Mouse (Mus musculus) intestine, embryonic 15.5 days (tissue): ENCODE data around the gene Vmn1r21. TPM values are rescaled to one million over a fixed set of nuclear protein-coding genes. Genes with fewer than 3 reads are reported as not detected.

Source experiments
- ATAC-seq: fragments of 200-750 bp; cut with Nextera tagmentation; 2 replicates; pipeline ENCODE4 v1.8.0; 2017; ENCODE audit warnings: moderate TSS enrichment, moderate library complexity
- H3K27ac ChIP-seq: fragments of 300-500 bp; sonication (generic); 2 replicates; pipeline ENCODE4 v1.5.1; 2015; ENCODE audit warnings: mild to moderate bottlenecking, inconsistent platforms
- H3K27me3 ChIP-seq: fragments of 300-500 bp; sonication (generic); replicated peaks from 2 replicates; pipeline ENCODE4 v1.6.1; 2015; ENCODE audit warnings: inconsistent platforms
- H3K36me3 ChIP-seq: fragments of 300-500 bp; sonication (generic); 2 replicates; pipeline ENCODE4 v1.6.1; 2015; ENCODE audit warnings: inconsistent platforms
- H3K4me1 ChIP-seq: fragments of 300-500 bp; sonication (generic); replicated peaks from 2 replicates; pipeline ENCODE4 v1.6.1; 2015; ENCODE audit warnings: inconsistent platforms
- H3K4me2 ChIP-seq: fragments of 300-500 bp; sonication (generic); replicated peaks from 2 replicates; pipeline ENCODE4 v1.6.1; 2015; ENCODE audit warnings: mild to moderate bottlenecking, inconsistent platforms
- H3K4me3 ChIP-seq: fragments of 300-500 bp; sonication (generic); replicated peaks from 2 replicates; pipeline ENCODE4 v1.5.1; 2015; ENCODE audit warnings: inconsistent platforms
- H3K9ac ChIP-seq: fragments of 300-500 bp; sonication (generic); 2 replicates; pipeline ENCODE4 v1.6.1; 2015; ENCODE audit warnings: inconsistent platforms
- H3K9me3 ChIP-seq: fragments of 300-500 bp; sonication (generic); 2 replicates; pipeline ENCODE4 v1.6.1; 2016; ENCODE audit warnings: inconsistent platforms
- WGBS: fragments of 180-500 bp; shearing (Covaris S2); methylation state at CpG from one replicate; pipeline ENCODE4 v1.1.7; 2015; 5-methylcytosine and 5-hydroxymethylcytosine counted together
- polyA plus RNA-seq: library from polyadenylated mRNA; unstranded; fragments of >200 nt; fragmentation: Nextera tagmentation; extraction: Ambion mirVana; gene quantifications from 2 replicates; pipeline ENCODE4 v1.2.1, GENCODE M21; 2015

Gene Vmn1r21
- polyA plus RNA-seq, 1 experiment from 2014 or later, result not detected

- Histone ChIP-seq H3K9me3 (no peaks in the 10 kb centered on the region), H3K36me3 (no peaks in the 10 kb centered on the region), H3K9ac (no peak overlapping the region), H3K4me2 (no peak overlapping the region), H3K27ac (no peak overlapping the region), H3K4me1 (no peaks in the 10 kb centered on the region), H3K27me3 (no peaks in the 10 kb centered on the region), H3K4me3 (no peak overlapping the region)
- WGBS, result 89% methylated on average over 5 of the region's 5 CpGs
- ATAC-seq, result no peak
These were observed 44.7 kb downstream of the Vmn1r21 start for GRCm38 (mm10) chr6:57805218-57806069.

- no peaks in the 10 kb centered on the region for H3K9me3 ChIP-seq
- 73% methylated on average over 2 of the region's 2 CpGs for WGBS
- H3K36me3 ChIP-seq, result no peaks in the 10 kb centered on the region
- no peak for ATAC-seq
- H3K4me3 ChIP-seq, result no peak overlapping the region
- H3K4me2 ChIP-seq, result no peak overlapping the region
- H3K27me3 ChIP-seq, result no peaks in the 10 kb centered on the region
- H3K4me1 ChIP-seq, result no peaks in the 10 kb centered on the region
- H3K9ac ChIP-seq, result no peak overlapping the region
- H3K27ac ChIP-seq, result no peak overlapping the region
These were observed 47.0 kb downstream of the Vmn1r21 start for GRCm38 (mm10) chr6:57803130-57803529.

GRCm38 (mm10) chr6:57798986-57799385 is 51.2 kb downstream of the Vmn1r21 start:
- no peaks in the 10 kb centered on the region for H3K9me3 ChIP-seq
- no peaks in the 10 kb centered on the region for H3K27me3 ChIP-seq
- no peak overlapping the region for H3K4me3 ChIP-seq
- 88% methylated on average over 1 of the region's 1 CpGs for WGBS
- H3K4me2 ChIP-seq, result no peak overlapping the region
- H3K36me3 ChIP-seq, result no peaks in the 10 kb centered on the region
- ATAC-seq, result no peak
- no peak overlapping the region for H3K27ac ChIP-seq
- H3K4me1 ChIP-seq, result 0 out of 2 replicates have a peak, but pooled peaks cover 2% of the 10 kb centered on the region
- H3K9ac ChIP-seq, result no peak overlapping the region

GRCm38 (mm10) chr6:57796853-57797423 is 53.2 kb downstream of the Vmn1r21 start:
- Histone ChIP-seq H3K4me1 (0 out of 2 replicates have a peak, but pooled peaks cover 2% of the 10 kb centered on the region), H3K9me3 (no peaks in the 10 kb centered on the region), H3K36me3 (no peaks in the 10 kb centered on the region), H3K27me3 (no peaks in the 10 kb centered on the region), H3K9ac (no peak overlapping the region), H3K4me3 (no peak overlapping the region), H3K27ac (no peak overlapping the region), H3K4me2 (no peak overlapping the region)
- no peak for ATAC-seq
- WGBS, result 89% methylated on average over 3 of the region's 3 CpGs

GRCm38 (mm10) chr6:57795835-57796234 is 54.3 kb downstream of the Vmn1r21 start:
- no peaks in the 10 kb centered on the region for H3K36me3 ChIP-seq
- H3K4me3 ChIP-seq, result no peak overlapping the region
- no peaks in the 10 kb centered on the region for H3K9me3 ChIP-seq
- no peak overlapping the region for H3K27ac ChIP-seq
- no peak overlapping the region for H3K4me2 ChIP-seq
- WGBS, result 62% methylated on average over 3 of the region's 3 CpGs
- no peak for ATAC-seq
- no peaks in the 10 kb centered on the region for H3K27me3 ChIP-seq
- no peak overlapping the region for H3K9ac ChIP-seq
- 0 out of 2 replicates have a peak, but pooled peaks cover 2% of the 10 kb centered on the region for H3K4me1 ChIP-seq

Other genes with a start within 250 kb of the Vmn1r21 start
- gene Pyurf, start 158.3 kb downstream of the Vmn1r21 start, polyA plus RNA-seq, result 19.4 and 21.9 TPM in 2 replicates
- 17.8 and 19.5 TPM in 2 replicates for gene Lancl2, start 147.8 kb downstream of the Vmn1r21 start, polyA plus RNA-seq
- gene Vopp1, start 25.2 kb downstream of the Vmn1r21 start, polyA plus RNA-seq, result 30.9 and 32.3 TPM in 2 replicates
- gene Vmn1r22, start 57.7 kb upstream of the Vmn1r21 start, polyA plus RNA-seq, result not detected in 2 replicates
- not detected in 2 replicates for gene Vmn1r23, start 76.5 kb upstream of the Vmn1r21 start, polyA plus RNA-seq
- not detected in 2 replicates for gene Vmn1r24, start 111.2 kb upstream of the Vmn1r21 start, polyA plus RNA-seq
- not detected in 2 replicates for gene Vmn1r25, start 130.5 kb upstream of the Vmn1r21 start, polyA plus RNA-seq
- not detected in 2 replicates for gene Vmn1r26, start 164.8 kb upstream of the Vmn1r21 start, polyA plus RNA-seq